17 mouse cellular contexts compared by ENCODE assay signal in genomic region chr8:69847167-69848065, GRCm38 (mm10). TPM values are rescaled to one million over a fixed set of nuclear protein-coding genes. Genes with fewer than 3 reads are reported as not detected.
"Had no signal": no experiment of that assay in that cellular context is flagged by ENCODE, and none has a peak within 500 bp of the region (broad histone marks: within the 10 kb centered on the region; RNA-seq: fewer than 3 reads in every experiment).

No protein-coding gene starts in this region.

- H3K27me3 ChIP-seq: kidney, embryonic 15.5 days; limb, embryonic 15.5 days; liver, embryonic 12.5 days; midbrain, embryonic 15.5 days; neural tube, embryonic 13.5 days; stomach, embryonic 15.5 days had no signal

- DNase-seq: kidney, adult 2 months; kidney, postnatal 14 days; right cerebral cortex, postnatal 14 days; thymus, adult 2 months; thymus, postnatal 25 days had no signal

- H3K9ac ChIP-seq: kidney, embryonic 15.5 days; limb, embryonic 15.5 days; liver, embryonic 12.5 days; midbrain, embryonic 15.5 days; neural tube, embryonic 13.5 days; stomach, embryonic 15.5 days had no signal

- H3K4me1 ChIP-seq: kidney, embryonic 15.5 days; limb, embryonic 15.5 days; midbrain, embryonic 10.5 days; midbrain, embryonic 15.5 days; neural tube, embryonic 13.5 days; stomach, embryonic 15.5 days had no signal

- H3K4me3 ChIP-seq: kidney, embryonic 15.5 days; limb, embryonic 15.5 days; liver, embryonic 12.5 days; midbrain, embryonic 10.5 days; midbrain, embryonic 15.5 days; neural tube, embryonic 13.5 days; stomach, embryonic 15.5 days had no signal

- H3K9me3 ChIP-seq: kidney, embryonic 15.5 days; limb, embryonic 15.5 days; liver, embryonic 12.5 days; midbrain, embryonic 15.5 days; neural tube, embryonic 13.5 days; stomach, embryonic 15.5 days had no signal

- ATAC-seq: intestine, embryonic 16.5 days; liver, embryonic 12.5 days; midbrain, embryonic 15.5 days had no signal

- H3K36me3 ChIP-seq: kidney, embryonic 15.5 days; limb, embryonic 15.5 days; liver, embryonic 12.5 days; midbrain, embryonic 15.5 days; stomach, embryonic 15.5 days had no signal

- H3K27ac ChIP-seq: kidney, embryonic 15.5 days; limb, embryonic 15.5 days; midbrain, embryonic 10.5 days; midbrain, embryonic 15.5 days; neural tube, embryonic 13.5 days; stomach, embryonic 15.5 days had no signal

- H3K4me2 ChIP-seq: kidney, embryonic 15.5 days; limb, embryonic 15.5 days; liver, embryonic 12.5 days; midbrain, embryonic 15.5 days; neural tube, embryonic 13.5 days; stomach, embryonic 15.5 days had no signal

RNA-seq across cellular contexts. Expression of gene Cilp2, which starts 40.1 kb away (rescaled TPM):
- total RNA-seq: megakaryocyte, adult 5-6 weeks; monocyte, adult 5-6 weeks had no signal
- polyA plus RNA-seq: liver, embryonic 16.5 days had no signal

RNA-seq across cellular contexts. Expression of gene Tssk6, which starts 54.6 kb away (rescaled TPM):
- total RNA-seq: left cerebral cortex, adult 18-20 months had no signal
